Mouse (Mus musculus): ENCODE measurements at regions not wholly inside any gene's neighbourhood (a gene's known extent, or its start where the extent isn't known, plus 50 kb on each side); places are given as distances from the start of the nearest gene placed in this dataset.

DNA sequence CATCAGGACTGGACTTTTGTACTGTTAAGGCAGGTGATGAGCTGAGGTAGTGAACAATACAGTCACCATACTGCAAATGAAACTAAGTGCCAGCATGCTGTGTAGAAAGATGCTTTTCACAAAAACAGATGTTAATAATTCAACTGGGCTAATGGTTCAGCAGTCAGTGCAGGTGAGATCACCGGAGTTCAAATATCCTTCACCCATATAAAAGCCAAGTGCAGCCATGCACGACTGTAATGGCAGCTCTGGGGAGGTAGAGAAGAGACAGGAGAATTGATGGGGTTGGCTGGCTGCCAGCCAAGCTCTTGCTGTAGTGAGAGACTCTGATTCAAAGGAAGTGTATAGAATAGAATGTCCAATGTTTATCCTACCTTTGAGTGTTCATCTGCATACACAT is 214.3 kb upstream of the Fam241a start:
- DNase-seq: no peak

DNA sequence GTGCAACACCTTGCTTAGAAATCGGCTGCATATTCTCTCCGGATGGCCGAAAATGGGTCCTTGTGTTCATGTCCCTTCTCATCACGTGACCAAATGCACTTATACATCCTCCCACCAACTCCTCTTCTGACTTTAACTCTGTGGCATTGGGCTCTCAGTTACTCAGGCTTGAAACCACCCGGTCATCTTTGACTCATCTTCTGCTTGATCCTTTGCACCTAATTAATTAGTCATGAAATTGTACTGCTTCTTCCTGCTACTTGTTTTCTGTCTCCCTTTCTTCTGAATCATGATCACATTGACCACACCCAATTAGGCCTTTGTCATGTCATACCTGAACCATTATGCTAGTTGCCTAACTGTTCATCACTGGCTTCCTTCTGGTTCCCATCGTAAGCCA is 208.4 kb upstream of the Fam241a start:
- DNase-seq: no peak

DNA sequence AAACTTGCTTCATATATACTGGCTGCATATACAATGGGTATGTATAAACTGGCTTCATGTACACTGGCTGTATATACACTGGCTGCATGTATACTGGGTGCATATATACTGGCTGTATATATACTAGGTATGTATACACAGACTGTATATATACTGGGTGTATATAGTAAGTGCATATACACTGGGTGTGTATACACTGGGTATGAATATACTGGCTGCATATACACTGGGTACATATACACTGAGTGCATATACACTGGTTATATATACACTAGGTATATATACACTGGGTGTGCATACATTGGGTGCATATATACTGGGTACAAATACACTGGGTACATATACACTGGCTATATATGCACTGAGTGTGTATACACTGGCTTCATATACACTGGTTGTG is 196.9 kb upstream of the Fam241a start:
- no peak for DNase-seq

DNA sequence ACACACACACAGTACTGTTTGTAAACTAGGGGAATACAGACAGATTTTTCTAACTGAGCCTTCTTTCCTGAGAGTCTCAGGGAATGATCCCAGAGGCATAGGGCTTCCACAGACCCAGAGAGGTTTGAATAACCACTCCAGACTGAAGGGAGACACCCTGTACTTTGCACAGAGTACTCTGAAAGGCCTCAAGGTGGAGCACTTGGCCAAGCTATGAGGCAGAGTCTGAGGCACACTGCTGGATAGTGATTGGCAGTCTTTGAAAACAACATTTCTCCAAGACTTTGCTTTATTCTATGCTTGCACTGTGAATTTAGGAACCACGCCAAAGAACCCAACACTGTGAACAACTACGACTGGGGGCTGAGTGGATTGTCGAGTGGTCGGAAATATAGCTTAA is 192.1 kb upstream of the Fam241a start:
- DNase-seq: peak; percentile 44 to 62

DNA sequence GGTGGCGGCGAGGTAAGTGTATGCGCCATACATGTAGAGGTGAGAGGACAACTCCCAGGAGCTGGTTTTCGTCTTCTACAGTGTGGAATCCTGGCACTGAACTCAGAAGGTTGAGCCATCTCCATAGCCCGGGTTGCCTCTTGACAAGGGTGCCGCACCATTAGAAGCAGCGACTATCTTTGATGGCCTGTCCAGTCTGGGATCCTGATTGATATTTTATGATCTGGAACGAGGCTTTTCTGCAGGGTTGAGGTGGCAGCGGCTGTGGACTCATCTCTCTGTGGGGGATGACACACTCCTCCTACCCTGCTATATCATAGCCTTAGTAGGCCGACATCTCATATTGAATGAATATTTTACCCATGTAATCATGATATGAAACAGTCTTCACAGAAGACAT is 191.0 kb upstream of the Fam241a start:
- no peak for DNase-seq

DNA sequence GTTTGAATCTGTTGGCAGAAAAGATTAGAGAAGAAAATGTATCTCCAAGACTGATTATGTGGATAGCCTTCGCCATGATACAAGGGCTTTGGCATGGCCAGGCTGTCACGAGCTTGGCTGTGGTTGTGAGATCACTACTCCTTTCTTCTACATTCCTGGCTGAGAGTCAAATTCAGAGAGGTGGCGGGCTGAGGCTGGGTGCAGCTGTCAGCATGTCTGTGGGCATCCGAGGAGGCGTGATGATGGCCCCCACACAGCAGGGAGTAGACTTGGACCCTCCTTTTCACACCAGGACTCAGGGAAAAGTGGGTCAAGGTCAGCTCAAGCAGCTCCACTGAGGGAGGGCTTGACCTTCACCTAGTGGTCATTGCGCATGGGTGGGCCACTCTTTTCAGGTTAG is 186.3 kb upstream of the Fam241a start:
- no peak for DNase-seq

DNA sequence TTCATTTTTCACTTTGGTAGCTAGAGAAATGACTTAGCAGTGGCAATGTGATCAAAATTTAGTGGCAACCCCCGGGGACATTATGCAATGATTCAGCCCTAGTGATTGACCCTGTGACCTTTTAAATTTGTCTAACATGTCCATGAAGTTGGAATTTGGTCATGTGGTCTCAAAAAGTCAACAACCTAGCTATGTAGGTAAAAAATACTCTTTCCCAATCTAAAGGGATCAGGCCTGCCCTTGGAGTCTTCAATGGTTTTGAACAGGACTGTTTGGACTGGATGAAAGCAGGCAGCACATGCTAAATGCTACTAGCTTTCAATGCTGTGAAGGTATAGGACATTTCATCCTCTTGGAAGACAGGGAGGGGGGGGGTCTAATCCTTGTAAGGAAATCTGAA is 185.3 kb upstream of the Fam241a start:
- no peak for DNase-seq

DNA sequence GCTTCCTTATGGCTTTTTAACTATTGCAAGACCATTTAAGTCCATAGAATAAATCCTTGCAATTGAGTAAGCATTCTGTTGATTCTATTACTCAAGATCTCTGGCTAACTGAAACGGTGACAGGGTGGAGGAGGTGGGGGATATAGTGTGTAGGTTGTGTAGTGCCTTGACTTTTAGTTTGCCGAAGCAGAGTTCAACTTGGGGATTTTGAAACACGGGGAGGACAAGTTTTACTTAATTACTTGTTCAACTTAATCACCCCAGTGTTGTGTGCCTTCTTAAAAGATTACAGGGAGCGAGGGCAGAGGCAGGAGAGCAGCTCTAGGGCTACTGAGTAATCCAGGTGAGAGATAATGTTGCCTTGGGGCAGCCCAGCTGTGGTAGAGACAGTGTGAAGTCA is 171.7 kb upstream of the Fam241a start:
- DNase-seq: no peak

DNA sequence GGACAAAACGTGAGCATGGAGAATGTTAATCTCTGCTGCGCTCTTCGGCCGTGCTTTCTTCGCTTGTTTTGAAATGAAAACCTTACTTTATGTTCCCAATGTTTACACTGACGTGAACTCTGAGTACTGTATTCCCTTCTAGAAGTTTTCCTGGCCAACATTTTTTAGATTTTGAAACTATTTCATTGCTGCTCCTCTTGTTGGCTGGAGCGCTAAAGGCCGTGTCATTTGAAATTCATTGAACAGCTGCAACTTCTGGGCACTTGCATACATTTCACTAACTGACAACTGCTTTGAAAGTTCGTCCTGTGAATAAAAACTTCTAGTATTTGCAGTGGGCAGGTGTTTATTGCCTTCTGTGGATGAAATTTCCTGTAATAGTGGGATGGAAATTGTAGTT is 157.9 kb upstream of the Fam241a start:
- DNase-seq: no peak

DNA sequence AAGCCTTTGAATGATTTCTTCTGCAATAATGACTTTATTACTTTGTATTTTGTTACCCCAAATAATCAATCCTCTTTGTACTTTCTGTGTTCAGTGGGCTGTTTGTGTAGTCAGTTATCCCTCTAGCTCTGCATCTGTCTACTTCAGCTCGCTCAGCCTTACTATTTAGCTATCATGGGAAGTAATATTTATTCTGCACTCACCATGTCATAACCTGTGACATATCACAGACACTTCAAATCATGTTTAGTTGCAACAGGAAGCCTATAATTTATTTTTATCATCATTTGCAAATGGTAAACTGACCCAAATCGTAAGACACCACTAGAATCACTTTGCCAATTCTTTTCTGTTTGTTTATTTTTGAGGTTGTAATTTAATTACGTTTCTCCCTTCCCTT is 147.6 kb upstream of the Fam241a start:
- DNase-seq: no peak

DNA sequence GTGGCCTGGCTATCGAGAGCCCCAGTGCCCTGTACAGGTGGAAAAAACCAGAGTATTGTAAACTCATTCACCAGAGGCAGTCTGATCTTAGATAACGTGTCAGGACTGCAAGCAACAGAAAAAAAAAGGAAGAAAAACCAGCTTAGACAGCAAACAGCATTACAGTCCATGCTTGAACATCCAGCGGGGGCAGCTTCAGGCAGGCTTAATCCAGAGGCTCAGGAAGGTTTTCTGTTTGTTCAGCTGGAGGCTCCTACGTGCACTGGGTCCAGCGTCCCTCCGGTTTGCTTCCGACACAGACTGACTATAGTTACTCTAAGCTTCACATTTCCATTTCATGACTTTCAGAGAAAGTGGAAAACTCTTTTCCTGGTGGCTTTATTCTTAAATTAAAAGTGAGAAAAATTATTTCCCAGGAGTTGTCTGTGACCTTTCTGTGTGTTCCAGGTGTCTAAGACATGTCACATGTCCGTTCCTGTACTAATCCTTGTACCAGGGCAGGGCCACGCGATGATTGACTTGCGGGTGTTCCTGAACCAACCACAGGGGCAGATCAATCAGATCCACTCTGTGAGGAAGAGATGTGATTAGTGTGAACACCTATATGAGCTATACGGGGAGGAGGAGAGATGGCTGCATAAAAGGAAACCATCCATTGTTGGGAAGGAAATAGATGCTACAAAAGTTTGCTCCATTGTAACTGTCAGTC is 144.4 kb upstream of the Fam241a start:
- no peak for DNase-seq

DNA sequence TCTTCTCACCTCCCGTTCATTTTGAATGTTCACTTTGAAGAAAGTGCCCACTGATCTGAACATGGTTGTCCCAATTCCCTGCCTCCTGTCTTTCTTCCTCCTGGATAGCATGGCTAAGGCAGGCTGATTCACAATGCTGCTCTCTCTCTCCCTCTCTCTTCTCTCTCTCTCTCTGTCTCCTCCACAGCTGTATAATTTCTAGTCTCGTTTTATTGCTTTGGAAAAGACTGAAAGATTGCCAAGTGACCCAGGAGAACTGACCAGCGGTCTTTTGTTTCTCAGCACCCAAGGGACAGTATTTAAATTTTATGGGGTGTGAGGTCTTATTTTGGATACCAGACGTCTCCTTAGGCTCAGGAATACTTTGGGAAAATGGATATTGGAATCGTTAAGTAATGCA is 143.1 kb upstream of the Fam241a start:
- DNase-seq: no peak

DNA sequence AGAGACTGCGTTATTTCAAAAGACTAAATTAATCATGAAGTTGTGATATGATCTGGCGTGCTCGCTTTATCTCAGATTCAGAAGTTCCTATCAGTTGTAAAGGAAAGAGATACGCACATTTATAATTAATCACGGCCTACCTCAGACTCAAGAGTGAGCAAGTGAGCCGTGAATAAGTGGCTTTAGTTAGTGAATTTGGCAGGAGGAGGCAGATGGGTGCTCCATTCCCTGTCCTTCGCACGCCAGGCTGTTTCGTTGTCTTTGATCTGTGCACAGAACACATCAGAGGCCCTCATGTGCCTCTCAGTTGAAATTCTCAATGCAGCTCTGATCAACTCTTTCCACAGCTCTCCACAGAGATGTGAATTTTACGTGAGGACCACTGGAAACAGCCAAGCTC is 140.4 kb upstream of the Fam241a start:
- no peak for DNase-seq

DNA sequence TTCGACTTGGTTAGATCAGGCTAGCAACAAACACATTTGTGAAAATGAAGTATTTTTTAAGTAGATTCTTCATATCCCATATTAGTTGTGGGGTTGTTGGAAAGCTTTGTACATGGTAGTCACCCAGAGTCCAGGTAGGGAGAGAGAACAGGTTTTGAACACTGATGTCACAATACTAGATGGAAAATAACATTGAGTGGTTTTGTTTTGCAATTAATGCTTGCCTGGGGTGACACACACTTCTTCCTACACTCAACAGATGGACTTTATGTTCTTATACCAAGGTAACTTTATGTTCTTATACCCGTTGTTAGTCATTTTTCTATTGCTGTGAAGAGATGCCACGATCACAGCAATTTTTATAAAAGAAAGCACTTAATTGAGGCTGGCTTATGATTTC is 134.2 kb upstream of the Fam241a start:
- no peak for DNase-seq

DNA sequence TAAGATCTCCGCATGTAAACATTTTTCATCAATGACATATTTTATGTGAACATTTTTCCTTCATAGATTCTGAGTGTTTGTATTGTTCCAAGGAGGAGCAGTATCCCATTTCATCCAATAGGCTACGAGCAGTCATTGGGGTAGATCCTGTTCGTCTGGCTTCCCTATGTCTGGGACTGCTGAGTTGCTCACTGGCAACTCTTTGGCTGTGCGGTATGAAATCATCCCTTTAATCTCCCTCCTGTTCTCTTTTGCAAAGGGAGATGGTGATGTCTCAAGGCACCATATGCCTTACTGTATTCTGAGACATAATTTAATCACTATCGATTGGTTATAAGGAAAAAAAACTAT is 133.4 kb upstream of the Fam241a start:
- DNase-seq: no peak

DNA sequence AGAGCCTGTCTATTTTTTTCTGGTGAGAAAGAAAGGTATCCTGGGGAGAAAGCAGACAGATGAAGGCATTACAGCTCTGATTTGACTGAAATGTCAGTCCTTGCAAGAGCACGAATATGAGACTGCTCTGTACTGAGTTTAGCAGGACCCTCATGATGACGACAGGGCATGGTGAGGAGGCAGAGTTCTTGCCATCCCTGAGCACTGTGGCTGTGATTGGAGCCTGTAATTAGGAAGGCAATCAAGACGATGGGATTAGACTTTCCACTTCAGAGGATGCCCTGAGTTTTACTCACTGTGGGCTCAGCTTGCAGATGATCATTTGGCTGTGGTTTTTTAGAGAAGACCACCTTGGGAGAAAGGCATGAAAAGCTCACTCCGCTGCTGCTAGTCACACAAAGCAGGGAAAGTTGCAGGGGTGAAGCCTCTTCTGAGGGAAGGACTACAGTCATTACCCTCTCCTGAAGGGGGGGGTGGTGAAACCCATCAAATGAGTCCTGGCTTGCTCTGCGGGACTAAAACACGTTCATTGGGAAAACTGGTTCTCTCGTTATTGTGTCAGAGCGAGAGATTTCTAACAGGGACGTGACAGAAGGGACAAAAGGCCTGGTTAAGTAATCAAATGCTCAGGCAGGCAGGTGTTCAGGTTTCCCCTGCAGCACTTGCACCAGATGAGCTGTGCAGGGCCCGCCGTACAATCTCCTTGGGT is 132.9 kb upstream of the Fam241a start:
- DNase-seq: no peak

DNA sequence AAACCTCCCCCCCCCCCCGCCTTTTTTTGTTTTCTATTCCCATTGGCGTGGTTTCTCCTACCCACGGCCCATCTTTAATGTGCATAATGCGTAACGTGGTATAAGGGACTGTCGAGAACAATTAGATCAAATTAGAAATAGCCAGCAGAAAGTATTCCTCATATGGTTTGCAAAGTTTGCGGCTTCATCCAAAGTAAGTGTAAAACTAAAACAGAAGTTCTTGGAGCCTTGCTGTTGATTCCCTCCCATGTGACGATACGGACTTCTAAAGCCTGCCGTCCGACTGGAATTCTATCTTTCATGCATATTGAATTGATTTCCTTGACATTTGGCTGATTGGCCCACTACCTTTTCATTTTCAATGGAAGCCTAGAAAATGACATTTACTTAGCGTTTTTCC is 128.7 kb upstream of the Fam241a start:
- DNase-seq: no peak

DNA sequence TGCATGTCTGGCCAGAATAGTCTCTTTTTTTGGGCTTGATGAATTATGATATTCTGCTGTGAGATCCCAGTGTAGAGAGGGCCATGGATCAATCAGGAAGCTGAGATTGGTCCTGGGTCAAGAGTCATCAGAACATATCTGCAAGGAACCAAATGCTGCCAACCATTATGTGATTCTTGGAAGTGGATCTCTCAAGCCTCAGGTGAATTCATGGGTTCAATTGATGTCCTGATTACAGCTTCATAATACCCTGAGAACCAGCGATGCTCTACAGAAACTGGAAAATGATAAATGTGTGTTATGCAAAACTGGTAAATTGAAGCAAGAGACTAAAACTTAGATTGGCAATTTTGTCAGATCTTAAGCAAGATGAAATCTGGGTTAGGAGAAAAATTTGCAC is 118.8 kb upstream of the Fam241a start:
- no peak for DNase-seq

DNA sequence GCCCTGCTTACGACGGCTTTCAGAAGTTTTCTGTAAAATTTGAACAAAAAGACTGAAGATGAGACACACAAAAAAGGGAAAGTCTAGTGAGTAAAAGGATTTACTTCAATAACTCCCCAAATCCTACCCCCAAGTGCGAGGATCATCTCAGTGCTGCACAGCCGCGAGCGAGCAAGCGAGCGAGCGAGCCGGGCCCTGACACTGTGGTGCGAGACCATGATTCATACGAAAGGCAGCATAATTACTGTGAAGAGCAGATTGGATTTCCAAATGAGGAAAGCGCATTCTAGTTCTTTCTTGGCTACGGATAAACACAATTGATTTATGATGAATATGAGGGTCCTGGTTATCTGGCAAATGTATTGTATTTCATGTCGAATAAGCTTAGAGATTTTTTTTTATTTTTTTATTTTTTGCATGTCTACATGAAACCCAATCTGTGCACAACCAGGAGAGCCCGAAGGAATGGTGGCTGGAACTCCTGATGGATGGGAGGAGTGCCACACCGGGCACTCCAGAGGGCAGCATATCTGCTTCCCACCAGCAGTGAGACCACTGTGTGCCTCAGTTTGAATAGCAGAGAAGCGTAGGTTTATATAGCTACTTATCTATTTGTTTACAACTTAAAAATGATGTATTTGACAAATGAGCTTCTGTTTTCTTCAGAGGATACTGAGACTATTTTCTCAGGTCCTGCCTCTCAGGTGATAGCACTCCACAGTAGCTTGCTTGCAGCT is 106.9 kb upstream of the Fam241a start:
- DNase-seq: no peak

DNA sequence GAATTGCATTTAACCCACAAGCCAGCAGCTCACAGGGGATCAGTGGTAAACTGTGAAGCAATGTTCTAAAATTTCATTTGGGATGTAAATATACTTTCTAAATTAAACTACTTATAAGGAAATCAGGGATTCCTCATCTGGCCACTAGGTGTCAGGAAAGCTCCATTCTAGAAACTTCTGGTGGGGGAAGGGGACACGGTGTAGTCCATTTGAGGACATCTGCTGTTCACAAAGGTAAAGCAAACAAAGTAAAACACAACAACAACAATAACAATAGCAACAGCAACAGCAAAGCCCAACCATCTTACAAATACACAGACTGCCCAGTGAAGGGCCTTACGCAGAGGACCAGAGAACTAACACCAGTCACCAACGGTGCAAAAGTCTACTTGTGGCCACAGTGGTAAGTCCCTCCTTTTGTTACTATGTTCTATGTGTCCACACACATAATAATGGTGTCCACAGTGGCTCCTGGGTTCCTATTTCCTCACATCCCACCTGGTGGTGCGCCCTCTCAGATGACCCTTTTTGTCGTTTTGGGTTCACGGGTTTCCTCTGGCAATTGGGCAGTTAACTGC is 105.9 kb upstream of the Fam241a start:
- peak; percentile 63 to 71 for DNase-seq

DNA sequence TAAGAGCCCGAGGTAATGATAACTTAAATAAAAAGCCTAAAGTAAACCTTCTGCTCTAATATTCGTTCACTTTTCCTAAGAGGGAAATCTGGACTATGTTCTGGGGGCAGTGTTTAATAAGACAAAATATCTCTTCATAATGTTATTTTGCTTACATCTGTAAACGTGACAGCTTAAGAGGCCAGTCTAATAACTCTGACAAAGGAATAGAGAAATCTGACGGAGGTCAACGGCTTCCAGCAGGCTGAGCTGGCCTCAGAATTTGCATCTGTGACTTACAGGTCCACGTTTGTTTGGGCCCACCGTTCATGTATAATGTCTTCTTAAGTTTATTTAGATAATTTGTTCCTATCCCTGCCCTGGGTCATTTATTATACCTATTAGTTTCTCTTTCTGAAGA is 99.6 kb upstream of the Fam241a start:
- no peak for DNase-seq

DNA sequence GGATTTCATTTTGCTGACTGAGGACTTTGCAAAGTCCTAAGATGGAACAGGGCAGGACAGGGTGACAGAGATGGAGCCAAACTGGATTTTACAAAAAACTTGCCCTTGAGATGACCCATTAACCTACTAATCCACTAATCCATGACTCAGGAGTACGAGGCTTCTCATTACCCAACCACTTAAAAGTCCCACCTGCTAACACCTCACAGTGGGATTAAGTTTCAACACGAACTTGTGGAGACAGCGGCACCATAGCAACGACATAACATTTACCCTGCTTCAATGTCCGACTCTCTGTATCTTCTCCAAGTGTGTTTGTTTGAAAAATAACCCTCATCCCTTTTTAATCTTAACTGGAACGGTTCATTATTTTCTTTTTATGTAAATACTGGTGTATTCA is 91.5 kb upstream of the Fam241a start:
- DNase-seq: no peak

DNA sequence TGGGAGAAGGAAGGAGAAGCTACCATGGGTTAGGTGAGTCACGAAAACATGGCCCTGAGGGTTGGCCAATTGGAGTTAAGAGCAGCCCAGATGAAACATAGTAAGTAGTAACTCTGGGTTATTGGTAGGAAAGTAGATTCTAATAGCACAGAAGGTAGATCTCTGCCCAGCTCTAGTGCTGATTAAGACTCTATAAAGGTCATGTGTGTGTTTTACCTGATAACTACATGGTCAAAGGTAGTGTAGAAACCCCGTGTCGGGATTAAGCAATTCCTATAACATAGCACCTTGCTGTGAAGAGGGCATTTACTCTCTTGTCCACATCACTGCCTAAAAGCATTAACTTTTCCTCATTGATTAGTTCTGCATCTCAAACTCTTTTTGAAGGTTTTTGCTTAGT is 89.0 kb upstream of the Fam241a start:
- DNase-seq: no peak

DNA sequence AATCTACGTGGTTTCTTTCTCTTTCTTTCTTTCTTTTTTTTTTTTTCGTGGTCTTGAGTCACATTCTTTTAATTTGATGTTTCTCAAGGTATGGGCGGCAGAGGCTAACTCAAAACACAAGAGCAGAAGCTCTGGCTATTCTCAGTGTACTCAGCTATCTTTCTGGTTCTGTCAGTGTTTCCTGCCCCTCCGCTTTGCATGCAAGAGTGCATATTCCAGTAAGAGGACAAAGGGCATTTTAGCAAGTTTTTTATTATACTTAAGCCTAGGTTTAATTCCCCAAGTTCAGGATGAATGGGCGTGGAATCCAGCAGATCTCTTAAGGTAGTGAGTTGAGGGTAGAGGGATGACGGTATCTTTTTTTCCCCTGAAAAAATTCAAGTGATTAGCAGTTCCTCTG is 81.1 kb upstream of the Fam241a start:
- no peak for DNase-seq
